Mouse (Mus musculus): ENCODE measurements around the gene Ccdc97. TPM values are rescaled to one million over a fixed set of nuclear protein-coding genes. Genes with fewer than 3 reads are reported as not detected.
A peak's percentile ranks its signal among the peaks of the same experiment; 100 is the strongest.
"Not testable (repeated sequence)": the region's sequence is repeated elsewhere in the genome, so short reads cannot be mapped to it uniquely, and the experiment has no call there.

Gene Ccdc97
- total RNA-seq, 2 experiments from 2014 or later: 47.8 to 48.6 TPM

GRCm38 (mm10) chr7:25721776-25722175 is 2.9 kb upstream of the Ccdc97 start:
- intact Hi-C loops (cut with DNase I): not testable (repeated sequence)

GRCm38 (mm10) chr7:25720760-25721159 is 1.9 kb upstream of the Ccdc97 start:
- intact Hi-C loops (cut with DNase I): no loop called here
- DNase-seq: no peak

More at GRCm38 (mm10) chr7:25721776-25722175, 2.9 kb upstream of the Ccdc97 start:
- DNase-seq: not testable (repeated sequence)

- intact Hi-C loops (cut with DNase I): no loop called here
- DNase-seq: peak; percentile 79
These were observed 1.1 kb upstream of the Ccdc97 start for GRCm38 (mm10) chr7:25719761-25720610.

- intact Hi-C loops (cut with DNase I): no loop called here
- no peak for DNase-seq
These were observed 1.4 kb downstream of the Ccdc97 start for GRCm38 (mm10) chr7:25717478-25717877.

GRCm38 (mm10) chr7:25715731-25716271 is 3.1 kb downstream of the Ccdc97 start:
- DNase-seq: no peak
- intact Hi-C loops (cut with DNase I): no loop called here

- intact Hi-C loops (cut with DNase I): no loop called here
These were observed 4.3 kb downstream of the Ccdc97 start for GRCm38 (mm10) chr7:25714581-25714980.

GRCm38 (mm10) chr7:25712801-25713200 is 6.1 kb downstream of the Ccdc97 start:
- intact Hi-C loops (cut with DNase I): no loop called here
- no peak for DNase-seq

More at GRCm38 (mm10) chr7:25714581-25714980, 4.3 kb downstream of the Ccdc97 start:
- no peak for DNase-seq

GRCm38 (mm10) chr7:25711731-25712197 is 7.1 kb downstream of the Ccdc97 start:
- DNase-seq: peak; percentile 76
- intact Hi-C loops (cut with DNase I): no loop called here

- intact Hi-C loops (cut with DNase I): no loop called here
- no peak for DNase-seq
These were observed 7.7 kb downstream of the Ccdc97 start for GRCm38 (mm10) chr7:25711165-25711564.

GRCm38 (mm10) chr7:25710519-25711130 is 8.3 kb downstream of the Ccdc97 start:
- no peak for DNase-seq
- intact Hi-C loops (cut with DNase I): no loop called here

GRCm38 (mm10) chr7:25709961-25710360 is 8.9 kb downstream of the Ccdc97 start:
- DNase-seq: peak; percentile 55
- intact Hi-C loops (cut with DNase I): no loop called here

GRCm38 (mm10) chr7:25707581-25708292 is 11.2 kb downstream of the Ccdc97 start:
- no peak for DNase-seq
- intact Hi-C loops (cut with DNase I): no loop called here

GRCm38 (mm10) chr7:25706578-25707170 is 12.2 kb downstream of the Ccdc97 start:
- DNase-seq: no peak

GRCm38 (mm10) chr7:25705801-25706251 is 13.1 kb downstream of the Ccdc97 start:
- DNase-seq: no peak

More at GRCm38 (mm10) chr7:25706578-25707170, 12.2 kb downstream of the Ccdc97 start:
- intact Hi-C loops (cut with DNase I): no loop called here

GRCm38 (mm10) chr7:25704716-25705364 is 14.0 kb downstream of the Ccdc97 start:
- DNase-seq: no peak
- intact Hi-C loops (cut with DNase I): no loop called here

More at GRCm38 (mm10) chr7:25705801-25706251, 13.1 kb downstream of the Ccdc97 start:
- intact Hi-C loops (cut with DNase I): no loop called here

GRCm38 (mm10) chr7:25703793-25704494 is 14.9 kb downstream of the Ccdc97 start:
- intact Hi-C loops (cut with DNase I): no loop called here
- DNase-seq: no peak

- intact Hi-C loops (cut with DNase I): no loop called here
- DNase-seq: no peak
These were observed 16.5 kb downstream of the Ccdc97 start for GRCm38 (mm10) chr7:25702350-25702749.

GRCm38 (mm10) chr7:25700732-25701131 is 18.2 kb downstream of the Ccdc97 start:
- no peak for DNase-seq
- intact Hi-C loops (cut with DNase I): no loop called here

- no peak for DNase-seq
- intact Hi-C loops (cut with DNase I): no loop called here
These were observed 19.0 kb downstream of the Ccdc97 start for GRCm38 (mm10) chr7:25699851-25700250.

Data from left cerebral cortex, postnatal 4 days (tissue).